Mouse (Mus musculus): Measurements from ENCODE around the gene Mxd4. TPM values are rescaled to one million over a fixed set of nuclear protein-coding genes. Genes with fewer than 3 reads are reported as not detected.

The Mxd4 gene
- polyA plus RNA-seq, 3 experiments from 2014 or later: 94.4 to 152 (median 117) TPM

GRCm38 (mm10) chr5:34196423-34196822, 8.9 kb upstream of the Mxd4 start:
- ATAC-seq: peak; percentile 92

- ATAC-seq: no peak
Observed at GRCm38 (mm10) chr5:34195786-34196185, 8.3 kb upstream of the Mxd4 start.

GRCm38 (mm10) chr5:34194975-34195662, 7.6 kb upstream of the Mxd4 start:
- no peak for ATAC-seq

GRCm38 (mm10) chr5:34194426-34194825, 6.9 kb upstream of the Mxd4 start:
- ATAC-seq: no peak

GRCm38 (mm10) chr5:34191843-34192242, 4.3 kb upstream of the Mxd4 start:
- ATAC-seq: no peak

- ATAC-seq: no peak
Observed at GRCm38 (mm10) chr5:34191021-34191420, 3.5 kb upstream of the Mxd4 start.

GRCm38 (mm10) chr5:34189521-34189920, 2.0 kb upstream of the Mxd4 start:
- ATAC-seq: no peak

- ATAC-seq: no peak
Observed at GRCm38 (mm10) chr5:34188856-34189255, 1.3 kb upstream of the Mxd4 start.

GRCm38 (mm10) chr5:34186961-34187391, 544 bp downstream of the Mxd4 start:
- ATAC-seq: no peak

- ATAC-seq: no peak
Observed at GRCm38 (mm10) chr5:34186391-34186790, 1.1 kb downstream of the Mxd4 start.

GRCm38 (mm10) chr5:34185791-34186190, 1.7 kb downstream of the Mxd4 start:
- ATAC-seq: no peak

- no peak for ATAC-seq
Observed at GRCm38 (mm10) chr5:34185051-34185580, 2.4 kb downstream of the Mxd4 start.

- no peak for ATAC-seq
Observed at GRCm38 (mm10) chr5:34183976-34184375, 3.5 kb downstream of the Mxd4 start.

GRCm38 (mm10) chr5:34183156-34183880, 4.2 kb downstream of the Mxd4 start:
- no peak for ATAC-seq

- no peak for ATAC-seq
Observed at GRCm38 (mm10) chr5:34182486-34182885, 5.0 kb downstream of the Mxd4 start.

GRCm38 (mm10) chr5:34177821-34178220, 9.7 kb downstream of the Mxd4 start:
- ATAC-seq: no peak

GRCm38 (mm10) chr5:34177091-34177490, 10.4 kb downstream of the Mxd4 start:
- ATAC-seq: no peak

- no peak for ATAC-seq
Observed at GRCm38 (mm10) chr5:34176691-34177090, 10.8 kb downstream of the Mxd4 start.

- no peak for ATAC-seq
Observed at GRCm38 (mm10) chr5:34175403-34175694, 12.2 kb downstream of the Mxd4 start.

GRCm38 (mm10) chr5:34174550-34175402, 12.7 kb downstream of the Mxd4 start:
- ATAC-seq: no peak

GRCm38 (mm10) chr5:34174021-34174420, 13.5 kb downstream of the Mxd4 start:
- ATAC-seq: no peak

GRCm38 (mm10) chr5:34170726-34171125, 16.8 kb downstream of the Mxd4 start:
- ATAC-seq: no peak

- no peak for ATAC-seq
Observed at GRCm38 (mm10) chr5:34169954-34170353, 17.6 kb downstream of the Mxd4 start.

Data from inflammation-experienced regulatory T-cells, adult 6 months (primary cell).